Mouse (Mus musculus) small intestine, adult 2 months (tissue): ENCODE results near the gene Eif3g. TPM values are rescaled to one million over a fixed set of nuclear protein-coding genes. Genes with fewer than 3 reads are reported as not detected.

Source experiments
- H3K27ac ChIP-seq: fragments of 200-500 bp; 2 replicates; pipeline ENCODE4 v1.5.1; 2012; ENCODE audit warnings: low read depth, low read length, control low read depth, inconsistent platforms; ENCODE audit not compliant: insufficient read depth
- H3K27me3 ChIP-seq: fragments of 200-500 bp; 2 replicates; pipeline ENCODE4 v1.6.1; 2012; ENCODE audit warnings: mild to moderate bottlenecking, moderate library complexity, low read length, inconsistent platforms; ENCODE audit not compliant: control insufficient read depth, insufficient read depth
- H3K36me3 ChIP-seq: fragments of 200-500 bp; 2 replicates; pipeline ENCODE4 v1.6.1; 2012; ENCODE audit warnings: mild to moderate bottlenecking, low read length, control low read depth, inconsistent platforms; ENCODE audit not compliant: control insufficient read depth, insufficient read depth
- H3K4me1 ChIP-seq: fragments of 200-500 bp; 2 replicates; pipeline ENCODE4 v1.6.1; 2012; ENCODE audit warnings: low read length, inconsistent platforms, mixed read lengths; ENCODE audit not compliant: control insufficient read depth, insufficient read depth, insufficient read length
- H3K4me3 ChIP-seq: fragments of 200-500 bp; 2 replicates; pipeline ENCODE4 v1.5.1; 2012; ENCODE audit warnings: low read depth, mild to moderate bottlenecking, control low read depth, inconsistent platforms, low read length, moderate library complexity
- CTCF ChIP-seq: fragments of 200-500 bp; IDR thresholded peaks from 2 replicates; pipeline ENCODE4 v1.5.1; 2012; ENCODE audit warnings: low read depth, mild to moderate bottlenecking, control low read depth, inconsistent platforms, low read length, moderate library complexity, mixed read lengths; ENCODE audit not compliant: insufficient replicate concordance, insufficient read length; ENCODE audit errors: extremely low read depth
- POLR2A ChIP-seq: fragments of 200-500 bp; IDR thresholded peaks from 2 replicates; pipeline ENCODE4 v1.6.1; 2012; ENCODE audit warnings: low read depth, mild to moderate bottlenecking, control low read depth, inconsistent platforms, low read length, moderate library complexity
- WGBS: fragments of 180-500 bp; shearing (Covaris S2); methylation state at CpG from one replicate; pipeline ENCODE4 v1.1.7; 2018; 5-methylcytosine and 5-hydroxymethylcytosine counted together
- polyA plus RNA-seq: library from polyadenylated mRNA; depleted of rRNA; stranded (reverse); fragments of >200 nt; gene quantifications from 2 replicates; pipeline ENCODE4 v1.2.3, GENCODE M21; 2012; rRNA removed

The Eif3g gene
- 57.9 and 94.5 TPM in 2 replicates for polyA plus RNA-seq

DNA sequence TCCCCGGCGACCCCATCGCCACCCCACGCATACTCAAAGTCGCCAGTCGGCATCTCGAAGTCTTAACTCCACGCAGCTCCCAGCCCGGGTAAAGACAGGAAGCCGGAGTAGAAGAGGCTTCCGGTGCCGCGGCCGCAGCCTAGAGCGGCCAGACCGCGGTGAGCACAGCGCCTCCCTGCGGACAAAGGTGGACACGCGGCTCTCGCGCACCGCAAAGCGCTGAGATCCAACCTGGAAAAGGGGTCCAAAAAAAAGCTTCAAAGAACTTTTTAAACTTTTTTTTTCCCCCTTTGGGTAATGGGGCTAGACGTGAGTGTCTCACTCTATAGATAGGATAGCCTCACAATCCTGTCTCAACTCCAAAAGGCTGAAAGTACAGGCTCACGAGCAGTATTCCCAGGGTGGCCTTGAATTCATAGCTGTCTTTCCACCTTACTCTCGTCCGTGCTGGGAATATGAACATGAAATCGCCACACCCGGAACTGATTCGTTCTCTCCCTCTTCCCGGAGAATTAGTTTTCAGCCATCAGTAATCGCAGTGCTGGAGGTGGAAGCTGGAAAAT is at the start of gene Eif3g:
Gene Eif3g, minus strand, starts transcription at position 113 of the 563 bp plus-strand sequence.
- Histone ChIP-seq H3K27me3 (no peaks in the 10 kb centered on the region), H3K27ac (no peak within 1 kb of the TSS), H3K36me3 (peaks cover 27% of the 10 kb centered on the region), H3K4me1 (peaks cover 2% of the 10 kb centered on the region; the same call in 1 of the 2 replicates), H3K4me3 (peak within 1 kb of the TSS; percentile 98)
- peak; percentile 56 for TF ChIP-seq POLR2A
- peak; percentile 94 for TF ChIP-seq CTCF
- 3% methylated on average over 34 of the region's 34 CpGs for WGBS

DNA sequence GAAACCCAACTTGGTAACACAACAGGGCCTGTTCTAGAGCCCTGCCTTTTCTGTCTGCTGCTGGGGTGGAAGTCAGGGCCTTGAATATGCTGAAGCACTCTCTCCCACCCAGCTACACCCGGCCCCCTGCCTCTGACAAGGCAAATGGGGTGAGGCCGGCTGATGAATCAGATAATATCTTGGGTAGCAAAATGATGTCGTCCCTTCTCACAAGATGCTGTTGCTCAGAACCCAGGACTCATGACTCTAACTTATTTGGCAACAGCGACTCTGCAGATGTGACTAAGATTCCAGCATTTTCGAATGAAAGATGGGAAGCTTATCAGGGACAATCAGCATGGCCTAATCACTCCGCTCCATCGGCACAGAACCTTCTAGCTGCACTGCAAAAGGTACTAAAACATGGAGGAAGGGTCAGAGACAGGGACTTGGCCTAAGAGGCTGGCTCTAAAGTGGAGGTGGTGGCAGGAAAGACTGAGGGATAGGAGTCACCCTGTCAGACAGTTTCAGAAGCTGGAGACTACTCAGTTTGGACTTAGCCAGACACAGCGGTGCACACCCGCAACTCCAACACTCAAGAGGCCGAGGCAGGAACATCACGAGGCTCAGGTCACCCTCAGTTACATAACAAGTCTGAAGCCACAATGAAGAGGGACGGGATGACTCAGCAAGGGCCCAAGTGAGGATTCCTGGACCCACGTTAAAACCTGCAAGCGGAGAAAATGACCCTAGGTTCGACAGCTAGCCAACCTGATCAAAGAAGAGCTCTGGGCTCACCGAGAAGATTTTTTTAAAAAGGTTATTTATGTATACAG is 47.9 kb upstream of the Eif3g start:
- H3K27me3 ChIP-seq = no peaks in the 10 kb centered on the region
- WGBS = 67% methylated on average over 16 of the region's 16 CpGs
- H3K4me1 ChIP-seq = peaks cover 2% of the 10 kb centered on the region; the same call in 1 of the 2 replicates
- TF ChIP-seq CTCF = no peak
- TF ChIP-seq POLR2A = no peak
- H3K4me3 ChIP-seq = no peak overlapping the region
- peaks cover 4% of the 10 kb centered on the region; the same call in 1 of the 2 replicates for H3K36me3 ChIP-seq
- no peak overlapping the region for H3K27ac ChIP-seq

DNA sequence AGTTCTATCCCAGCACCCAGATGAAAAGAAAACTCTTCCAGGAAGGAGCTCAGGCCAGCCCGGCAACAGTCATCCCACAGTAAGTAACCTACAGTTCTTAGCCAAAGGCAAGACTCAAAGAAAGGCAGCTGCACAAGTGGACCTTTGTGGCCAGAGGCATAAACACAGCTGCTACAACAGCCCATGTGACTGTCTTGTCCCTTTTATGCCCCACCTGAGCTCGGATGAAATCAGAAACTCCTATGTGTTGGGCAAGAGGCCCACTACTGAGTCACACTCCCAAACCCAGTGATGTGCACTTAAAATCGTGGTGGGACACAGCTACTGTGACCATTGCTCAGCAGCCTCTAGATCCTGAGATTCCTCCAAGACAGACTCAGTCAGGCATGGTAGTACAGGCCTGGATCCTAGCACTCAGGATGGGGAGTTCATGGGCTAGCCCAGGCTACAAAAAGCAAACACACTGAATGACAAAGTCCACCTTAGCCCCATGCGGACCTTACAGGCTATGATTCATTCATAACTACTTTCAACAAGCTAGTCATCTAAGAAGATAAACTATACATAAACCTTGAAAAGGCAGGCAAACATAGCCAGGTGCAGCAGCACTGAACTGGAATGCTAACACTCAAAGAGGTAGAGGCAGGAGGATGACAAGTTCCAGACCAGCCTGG is 46.4 kb upstream of the Eif3g start:
- H3K27ac ChIP-seq = no peak overlapping the region

DNA sequence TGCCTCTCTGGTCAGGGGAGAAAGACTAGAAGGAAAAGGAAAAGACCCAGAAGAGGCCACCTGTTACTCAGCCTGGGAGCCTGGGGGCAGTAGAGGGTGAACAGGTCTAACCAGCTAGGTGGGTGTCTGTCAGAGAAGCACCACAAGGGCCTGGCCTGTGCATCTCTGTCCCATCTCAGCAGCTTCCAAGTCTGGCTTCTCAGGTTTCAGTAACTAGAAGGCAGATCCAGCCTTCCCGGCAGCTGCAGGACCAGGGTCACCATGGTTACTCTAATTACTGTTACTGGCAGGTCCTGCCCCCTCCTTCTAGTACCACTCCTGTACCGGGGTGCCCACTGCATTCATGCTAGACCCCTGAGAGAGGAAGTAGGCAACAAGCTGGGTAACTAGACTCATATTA is 45.5 kb upstream of the Eif3g start:
- Histone ChIP-seq H3K36me3 (peaks cover 16% of the 10 kb centered on the region), H3K4me3 (no peak overlapping the region), H3K4me1 (no peaks in the 10 kb centered on the region; the same call in 1 of the 2 replicates), H3K27me3 (no peaks in the 10 kb centered on the region), H3K27ac (no peak overlapping the region)
- 65% methylated on average over 2 of the region's 2 CpGs for WGBS
- no peak for TF ChIP-seq CTCF
- TF ChIP-seq POLR2A = no peak

More for the DNA sequence above, 46.4 kb upstream of the Eif3g start:
- no peaks in the 10 kb centered on the region for H3K27me3 ChIP-seq
- WGBS = 33% methylated on average over 4 of the region's 4 CpGs
- H3K36me3 ChIP-seq = peaks cover 11% of the 10 kb centered on the region; the same call in 1 of the 2 replicates
- TF ChIP-seq POLR2A = no peak
- no peak for TF ChIP-seq CTCF
- H3K4me1 ChIP-seq = no peaks in the 10 kb centered on the region; the same call in 1 of the 2 replicates
- H3K4me3 ChIP-seq = no peak overlapping the region

DNA sequence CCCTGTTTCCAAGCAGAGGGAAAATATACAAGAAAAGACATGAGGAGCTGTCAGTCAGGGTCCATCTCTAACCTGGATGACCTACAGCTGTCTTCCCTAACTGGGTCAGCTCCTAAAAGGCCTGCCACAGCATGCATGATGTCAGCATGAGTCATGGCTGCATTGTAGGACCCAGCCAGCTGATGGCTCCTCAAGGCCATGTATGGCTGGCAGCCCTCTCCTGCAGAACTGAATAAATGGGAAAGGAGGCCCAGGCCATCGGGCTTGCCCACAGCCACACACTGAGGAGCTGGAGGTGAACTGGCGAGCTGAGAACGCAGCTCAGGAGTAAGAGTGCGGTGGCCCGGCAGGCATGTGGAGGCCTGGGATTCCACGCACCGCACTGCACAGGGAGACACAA is 45.0 kb upstream of the Eif3g start:
- peaks cover 19% of the 10 kb centered on the region for H3K36me3 ChIP-seq
- no peak overlapping the region for H3K27ac ChIP-seq
- H3K4me3 ChIP-seq = no peak overlapping the region
- TF ChIP-seq CTCF = no peak
- H3K27me3 ChIP-seq = no peaks in the 10 kb centered on the region
- WGBS = 91% methylated on average over 7 of the region's 7 CpGs
- no peaks in the 10 kb centered on the region; the same call in 1 of the 2 replicates for H3K4me1 ChIP-seq

DNA sequence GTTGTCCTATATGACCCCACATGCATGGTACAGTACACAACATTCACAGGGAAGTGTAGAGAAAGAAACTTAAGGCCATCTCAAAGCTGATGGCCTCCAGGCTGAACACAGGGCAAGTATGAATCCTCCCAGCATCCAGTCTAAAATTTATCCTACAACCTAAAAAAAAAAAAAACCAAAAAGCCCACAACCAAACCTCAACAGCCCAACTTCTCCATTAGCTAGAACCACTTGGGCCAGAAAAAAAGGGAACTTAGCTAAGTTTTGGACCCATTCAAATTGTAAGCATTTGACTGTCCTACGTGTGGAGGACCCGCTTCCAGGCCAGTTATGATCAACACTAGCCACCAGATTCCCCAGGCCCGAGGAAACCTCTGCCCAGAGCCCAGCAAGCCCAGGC is 24.8 kb upstream of the Eif3g start:
- Histone ChIP-seq H3K36me3 (peaks cover 76% of the 10 kb centered on the region), H3K27ac (no peak overlapping the region), H3K27me3 (no peaks in the 10 kb centered on the region), H3K4me1 (no peaks in the 10 kb centered on the region), H3K4me3 (no peak overlapping the region)
- no peak for TF ChIP-seq CTCF
- 87% methylated on average over 3 of the region's 3 CpGs for WGBS

DNA sequence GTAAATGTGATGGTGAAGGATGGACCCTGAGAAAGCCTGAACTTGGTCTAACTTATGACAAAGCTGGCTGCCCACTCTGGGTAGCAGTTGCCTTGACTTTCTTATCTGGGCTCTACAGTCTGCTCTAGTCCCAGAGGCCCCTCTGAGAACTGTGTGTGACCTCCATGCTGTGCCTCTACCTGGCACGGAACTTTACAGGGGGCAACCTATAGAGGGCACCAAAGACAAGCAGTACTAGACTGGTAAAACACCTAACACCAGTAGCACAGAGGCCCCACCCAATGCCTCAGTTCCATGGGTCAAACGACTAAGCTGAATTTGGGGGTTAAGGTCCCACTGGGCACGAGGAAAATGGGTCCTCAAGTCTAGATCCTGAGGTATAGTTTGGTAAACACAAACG is 17.7 kb upstream of the Eif3g start:
- Histone ChIP-seq H3K27me3 (no peaks in the 10 kb centered on the region), H3K36me3 (peaks cover 75% of the 10 kb centered on the region), H3K4me3 (no peak overlapping the region), H3K27ac (no peak overlapping the region), H3K4me1 (no peaks in the 10 kb centered on the region)
- 65% methylated on average over 4 of the region's 4 CpGs for WGBS
- peak; percentile 39; the same call in 1 of the 2 replicates for TF ChIP-seq CTCF
- TF ChIP-seq POLR2A = no peak
